In genomic region chr2:70127351-70128148, GRCm38 (mm10) we compare ENCODE assay signal across 9 mouse cellular contexts.
A peak's percentile ranks its signal among the peaks of the same experiment; 100 is the strongest.
DNase-seq lines count a peak whose midpoint lies in the region; ATAC-seq and TF ChIP-seq lines count a peak whose summit lies in the region.
"Had no signal": no experiment of that assay in that cellular context is flagged by ENCODE, and none has a peak within 500 bp of the region (broad histone marks: within the 10 kb centered on the region; RNA-seq: fewer than 3 reads in every experiment).

No protein-coding gene starts in this region.

- H3K4me2 ChIP-seq in kidney, postnatal 0 days (ENCODE audit: low read length), result peak overlapping the region; percentile 34
- peak overlapping the region; percentile 49 for H3K4me2 ChIP-seq in hindbrain, embryonic 15.5 days
- H3K4me2 ChIP-seq in neural tube, embryonic 15.5 days, result peak overlapping the region; percentile 50

- 11% methylated on average over 21 of the region's 21 CpGs for WGBS in kidney, postnatal 0 days
- WGBS in kidney, adult 2 months, result 26% methylated on average over 21 of the region's 21 CpGs
- WGBS in hindbrain, embryonic 15.5 days, result 4% methylated on average over 21 of the region's 21 CpGs
- WGBS in neural tube, embryonic 15.5 days, result 5% methylated on average over 21 of the region's 21 CpGs

- no peaks in the 10 kb centered on the region for H3K4me1 ChIP-seq in kidney, postnatal 0 days (replicated peaks; ENCODE audit: insufficient read depth, low read length)
- H3K4me1 ChIP-seq in kidney, adult 2 months (ENCODE audit: control insufficient read depth, insufficient read depth, low read length), result peaks cover 3% of the 10 kb centered on the region; the same call in 1 of the 2 replicates
- H3K4me1 ChIP-seq in hindbrain, embryonic 15.5 days (replicated peaks), result peaks cover 22% of the 10 kb centered on the region
- peaks cover 23% of the 10 kb centered on the region for H3K4me1 ChIP-seq in neural tube, embryonic 15.5 days

- H3K36me3 ChIP-seq in kidney, postnatal 0 days (ENCODE audit: insufficient read depth, low read length), result no peaks in the 10 kb centered on the region
- no peaks in the 10 kb centered on the region for H3K36me3 ChIP-seq in kidney, adult 2 months (ENCODE audit: control insufficient read depth, insufficient read depth, low read length)
- no peaks in the 10 kb centered on the region for H3K36me3 ChIP-seq in hindbrain, embryonic 15.5 days
- no peaks in the 10 kb centered on the region for H3K36me3 ChIP-seq in neural tube, embryonic 15.5 days

- H3K27ac ChIP-seq in kidney, postnatal 0 days, result no peak overlapping the region
- H3K27ac ChIP-seq in kidney, adult 2 months (ENCODE audit: insufficient read depth, low read depth, low read length), result no peak overlapping the region
- H3K27ac ChIP-seq in hindbrain, embryonic 15.5 days (replicated peaks), result peak overlapping the region; percentile 53
- H3K27ac ChIP-seq in neural tube, embryonic 15.5 days (replicated peaks), result peak overlapping the region; percentile 67

- H3K4me3 ChIP-seq in kidney, postnatal 0 days (replicated peaks; ENCODE audit: low read depth, low read length), result no peak overlapping the region
- H3K4me3 ChIP-seq in kidney, adult 2 months (ENCODE audit: insufficient read depth, low read depth, low read length), result no peak overlapping the region
- peak overlapping the region; percentile 1; the same call in 1 of the 2 replicates for H3K4me3 ChIP-seq in hindbrain, embryonic 15.5 days
- peak overlapping the region; percentile 3; the same call in 1 of the 2 replicates for H3K4me3 ChIP-seq in neural tube, embryonic 15.5 days (replicated peaks)
- H3K4me3 ChIP-seq: megakaryocyte, embryonic 14.5 days had no signal

- ATAC-seq in kidney, postnatal 0 days (replicated peaks; ENCODE audit: low FRiP score, low read depth), result no peak
- peak; percentile 54 for ATAC-seq in common myeloid progenitor, adult 5-6 weeks (replicated peaks; ENCODE audit: low read depth, poor library complexity, severe bottlenecking)
- ATAC-seq in hindbrain, embryonic 15.5 days (ENCODE audit: low FRiP score, low read depth), result peak; percentile 58
- peak; percentile 63 for ATAC-seq in neural tube, embryonic 15.5 days (ENCODE audit: low FRiP score)

- no peak for TF ChIP-seq POLR2A in kidney, adult 2 months (IDR thresholded peaks at IDR 0.05; ENCODE audit: low read depth, low read length)

- H3K27me3 ChIP-seq in kidney, postnatal 0 days (ENCODE audit: insufficient read depth, low read length), result no peaks in the 10 kb centered on the region
- H3K27me3 ChIP-seq in kidney, adult 2 months (replicated peaks; ENCODE audit: control insufficient read depth, insufficient read depth, low read length), result no peaks in the 10 kb centered on the region
- H3K27me3 ChIP-seq in hindbrain, embryonic 15.5 days, result no peaks in the 10 kb centered on the region
- H3K27me3 ChIP-seq in neural tube, embryonic 15.5 days (replicated peaks), result peaks cover 7% of the 10 kb centered on the region; the same call in 1 of the 2 replicates

- TF ChIP-seq CTCF in kidney, postnatal 0 days (IDR thresholded peaks at IDR 0.05; ENCODE audit: low read depth), result no peak
- TF ChIP-seq CTCF in kidney, adult 2 months (conservative IDR thresholded peaks at IDR 0.05; ENCODE audit: insufficient read depth, insufficient read length, low read depth, low read length), result no peak

- no peaks in the 10 kb centered on the region for H3K9me3 ChIP-seq in kidney, postnatal 0 days (replicated peaks; ENCODE audit: low read length)
- H3K9me3 ChIP-seq in hindbrain, embryonic 15.5 days, result no peaks in the 10 kb centered on the region
- no peaks in the 10 kb centered on the region for H3K9me3 ChIP-seq in neural tube, embryonic 15.5 days (replicated peaks)
- H3K9me3 ChIP-seq: megakaryocyte, embryonic 14.5 days had no signal

- intact Hi-C loops in gastrocnemius, postnatal 14 days (cut with DNase I; ENCODE audit: low total_unique reads), result loop anchor here (5.0 to 10.0 kb wide), 2 partner anchors 97 to 435 kb away; no protein-coding TSS in a partner anchor

- DNase-seq in kidney, postnatal 0 days (ENCODE audit: low spot score), result peak; percentile 22
- no peak for DNase-seq in kidney, adult 2 months
- no peak for DNase-seq in gastrocnemius, postnatal 14 days
- no peak for DNase-seq in spleen, adult 18-20 months
- DNase-seq in lung, postnatal 36 days, result no peak

- no peak overlapping the region for H3K9ac ChIP-seq in kidney, postnatal 0 days (ENCODE audit: low read depth, low read length)
- peak overlapping the region; percentile 28 for H3K9ac ChIP-seq in hindbrain, embryonic 15.5 days
- H3K9ac ChIP-seq in neural tube, embryonic 15.5 days (replicated peaks), result peak overlapping the region; percentile 37; the same call in 1 of the 2 replicates

Comparison
In these comparisons a context has a peak if more than half of its experiments do, and no peak if none do; other contexts are left out.
1. H3K27ac ChIP-seq: peak in hindbrain, embryonic 15.5 days (single experiment) and neural tube, embryonic 15.5 days (single experiment); none in kidney, postnatal 0 days (single experiment) and kidney, adult 2 months (single experiment).
2. H3K4me3 ChIP-seq: peak in hindbrain, embryonic 15.5 days (single experiment) and neural tube, embryonic 15.5 days (single experiment); none in kidney, postnatal 0 days (single experiment) and kidney, adult 2 months (single experiment).
3. Peak in every context shown above with its lines, with median percentiles within 50 percentile points of each other: H3K4me2 ChIP-seq.